Mouse (Mus musculus): ENCODE results near the gene Pus10. TPM values are rescaled to one million over a fixed set of nuclear protein-coding genes. Genes with fewer than 3 reads are reported as not detected.

Gene Pus10
- polyA plus RNA-seq, 1 experiment from 2014 or later = 11.1 TPM

- Histone ChIP-seq H3K27ac (ENCODE audit: low read length) (no peak overlapping the region), H3K36me3 (ENCODE audit: insufficient read depth, low read length) (no peaks in the 10 kb centered on the region; the same call in 1 of the 2 replicates), H3K4me1 (ENCODE audit: insufficient read depth, low read depth, low read length) (no peaks in the 10 kb centered on the region), H3K27me3 (replicated peaks; ENCODE audit: insufficient read depth, low read length) (no peaks in the 10 kb centered on the region), H3K9me3 (ENCODE audit: low read length) (no peaks in the 10 kb centered on the region), H3K4me3 (ENCODE audit: low read depth, low read length) (no peak overlapping the region), H3K9ac (replicated peaks; ENCODE audit: low read depth) (no peak overlapping the region), H3K4me2 (replicated peaks; ENCODE audit: low read depth, low read length) (no peak overlapping the region)
- no peak for TF ChIP-seq CTCF (IDR thresholded peaks at IDR 0.05)
- TF ChIP-seq EP300 (IDR thresholded peaks at IDR 0.05) = no peak
- DNase-seq (ENCODE audit: low spot score) (no peak), ATAC-seq (no peak)
- 92% methylated on average over 2 of the region's 2 CpGs for WGBS
Measured at GRCm38 (mm10) chr11:23725850-23726249, 60.4 kb downstream of the Pus10 start.

- H3K36me3 ChIP-seq (ENCODE audit: insufficient read depth, low read length) = no peaks in the 10 kb centered on the region; the same call in 1 of the 2 replicates
- no peak overlapping the region for H3K4me2 ChIP-seq (replicated peaks; ENCODE audit: low read depth, low read length)
- ATAC-seq (no peak), DNase-seq (ENCODE audit: low spot score) (no peak)
- no peaks in the 10 kb centered on the region for H3K4me1 ChIP-seq (ENCODE audit: insufficient read depth, low read depth, low read length)
- H3K27me3 ChIP-seq (replicated peaks; ENCODE audit: insufficient read depth, low read length) = no peaks in the 10 kb centered on the region
- H3K9ac ChIP-seq (replicated peaks; ENCODE audit: low read depth) = no peak overlapping the region
- no peak for TF ChIP-seq EP300 (IDR thresholded peaks at IDR 0.05)
- TF ChIP-seq CTCF (IDR thresholded peaks at IDR 0.05) = no peak
- no peaks in the 10 kb centered on the region for H3K9me3 ChIP-seq (ENCODE audit: low read length)
- no peak overlapping the region for H3K27ac ChIP-seq (ENCODE audit: low read length)
- WGBS = 65% methylated on average over 2 of the region's 2 CpGs
- no peak overlapping the region for H3K4me3 ChIP-seq (ENCODE audit: low read depth, low read length)
Measured at GRCm38 (mm10) chr11:23726441-23726840, 61.0 kb downstream of the Pus10 start.

GRCm38 (mm10) chr11:23728186-23728585 lies 62.7 kb downstream of the Pus10 start:
- Histone ChIP-seq H3K9ac (replicated peaks; ENCODE audit: low read depth) (no peak overlapping the region), H3K9me3 (ENCODE audit: low read length) (no peaks in the 10 kb centered on the region), H3K27ac (ENCODE audit: low read length) (no peak overlapping the region), H3K36me3 (ENCODE audit: insufficient read depth, low read length) (no peaks in the 10 kb centered on the region; the same call in 1 of the 2 replicates), H3K4me2 (replicated peaks; ENCODE audit: low read depth, low read length) (no peak overlapping the region), H3K4me3 (ENCODE audit: low read depth, low read length) (no peak overlapping the region), H3K4me1 (ENCODE audit: insufficient read depth, low read depth, low read length) (no peaks in the 10 kb centered on the region), H3K27me3 (replicated peaks; ENCODE audit: insufficient read depth, low read length) (no peaks in the 10 kb centered on the region)
- no peak for ATAC-seq
- no peak for TF ChIP-seq CTCF (IDR thresholded peaks at IDR 0.05)
- no peak for TF ChIP-seq EP300 (IDR thresholded peaks at IDR 0.05)
- WGBS = 91% methylated on average over 2 of the region's 2 CpGs
- no peak for DNase-seq (ENCODE audit: low spot score)

GRCm38 (mm10) chr11:23730120-23730519 lies 64.6 kb downstream of the Pus10 start:
- DNase-seq (ENCODE audit: low spot score) = peak; percentile 19
- 65% methylated on average over 4 of the region's 4 CpGs for WGBS
- H3K4me3 ChIP-seq (ENCODE audit: low read depth, low read length) = no peak overlapping the region
- no peak overlapping the region for H3K27ac ChIP-seq (ENCODE audit: low read length)
- H3K36me3 ChIP-seq (ENCODE audit: insufficient read depth, low read length) = no peaks in the 10 kb centered on the region; the same call in 1 of the 2 replicates
- H3K27me3 ChIP-seq (replicated peaks; ENCODE audit: insufficient read depth, low read length) = no peaks in the 10 kb centered on the region
- TF ChIP-seq EP300 (IDR thresholded peaks at IDR 0.05) (no peak), CTCF (IDR thresholded peaks at IDR 0.05) (no peak)
- no peaks in the 10 kb centered on the region for H3K9me3 ChIP-seq (ENCODE audit: low read length)
- ATAC-seq = peak; percentile 54
- H3K4me2 ChIP-seq (replicated peaks; ENCODE audit: low read depth, low read length) = no peak overlapping the region
- H3K4me1 ChIP-seq (ENCODE audit: insufficient read depth, low read depth, low read length) = no peaks in the 10 kb centered on the region
- H3K9ac ChIP-seq (replicated peaks; ENCODE audit: low read depth) = no peak overlapping the region

GRCm38 (mm10) chr11:23732840-23733239 lies 67.4 kb downstream of the Pus10 start:
- DNase-seq (ENCODE audit: low spot score) = peak; percentile 58
- Histone ChIP-seq H3K4me3 (ENCODE audit: low read depth, low read length) (no peak overlapping the region), H3K4me2 (replicated peaks; ENCODE audit: low read depth, low read length) (no peak overlapping the region), H3K36me3 (ENCODE audit: insufficient read depth, low read length) (no peaks in the 10 kb centered on the region), H3K4me1 (ENCODE audit: insufficient read depth, low read depth, low read length) (no peaks in the 10 kb centered on the region), H3K27ac (ENCODE audit: low read length) (no peak overlapping the region), H3K27me3 (replicated peaks; ENCODE audit: insufficient read depth, low read length) (no peaks in the 10 kb centered on the region), H3K9ac (replicated peaks; ENCODE audit: low read depth) (no peak overlapping the region), H3K9me3 (ENCODE audit: low read length) (no peaks in the 10 kb centered on the region)
- 48% methylated on average over 1 of the region's 1 CpGs for WGBS
- TF ChIP-seq EP300 (IDR thresholded peaks at IDR 0.05) = peak; percentile 65
- TF ChIP-seq CTCF (IDR thresholded peaks at IDR 0.05) = no peak
- ATAC-seq = peak; percentile 75

DNA sequence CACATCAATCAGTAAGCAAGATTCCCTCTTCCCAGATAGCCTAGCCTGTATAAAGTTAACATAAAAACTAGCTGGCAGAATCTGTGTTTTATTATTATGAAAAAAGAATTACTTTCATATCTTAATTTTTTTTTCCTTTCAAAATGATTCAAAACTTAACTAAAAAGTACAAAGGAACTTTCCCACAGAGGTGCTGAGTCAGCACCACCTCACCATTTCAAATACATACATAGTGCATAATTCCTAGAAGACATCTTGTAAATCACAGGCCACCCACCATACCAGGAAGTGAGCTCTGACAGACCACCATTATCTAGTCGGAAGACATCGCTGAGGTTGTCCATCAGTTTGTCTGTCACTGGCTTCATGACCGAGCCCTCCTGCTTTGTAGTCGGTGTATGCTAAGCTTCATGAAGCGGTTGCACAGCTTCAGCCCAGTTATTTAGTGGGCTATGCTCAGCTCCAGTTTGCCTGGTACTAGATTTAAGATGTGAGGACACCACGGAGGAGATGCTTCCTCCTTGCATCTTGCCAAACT lies 69.3 kb downstream of the Pus10 start:
- WGBS = 88% methylated on average over 6 of the region's 6 CpGs
- Histone ChIP-seq H3K4me3 (ENCODE audit: low read depth, low read length) (no peak overlapping the region), H3K4me2 (replicated peaks; ENCODE audit: low read depth, low read length) (no peak overlapping the region), H3K27ac (ENCODE audit: low read length) (no peak overlapping the region), H3K27me3 (replicated peaks; ENCODE audit: insufficient read depth, low read length) (no peaks in the 10 kb centered on the region), H3K4me1 (ENCODE audit: insufficient read depth, low read depth, low read length) (no peaks in the 10 kb centered on the region), H3K36me3 (ENCODE audit: insufficient read depth, low read length) (no peaks in the 10 kb centered on the region), H3K9me3 (ENCODE audit: low read length) (no peaks in the 10 kb centered on the region), H3K9ac (replicated peaks; ENCODE audit: low read depth) (no peak overlapping the region)
- TF ChIP-seq EP300 (IDR thresholded peaks at IDR 0.05) = no peak
- TF ChIP-seq CTCF (IDR thresholded peaks at IDR 0.05) = no peak
- no peak for ATAC-seq
- DNase-seq (ENCODE audit: low spot score) = no peak
